Mouse (Mus musculus) gastrocnemius, adult 2 months (tissue): ENCODE measurements around the gene Sox6. TPM values are rescaled to one million over a fixed set of nuclear protein-coding genes. Genes with fewer than 3 reads are reported as not detected.
"Not testable (repeated sequence)": the region's sequence is repeated elsewhere in the genome, so short reads cannot be mapped to it uniquely, and the experiment has no call there.

ENCODE experiments used
- DNase-seq: peaks from one replicate; pipeline ENCODE4 v3.0.0; 2022
- H3K27ac ChIP-seq: fragments of 200-600 bp; 2 replicates; pipeline ENCODE4 v1.8.1; 2022; ENCODE audit warnings: mild to moderate bottlenecking
- H3K4me3 ChIP-seq: fragments of 200-600 bp; 2 replicates; pipeline ENCODE4 v1.8.1; 2022; ENCODE audit warnings: mild to moderate bottlenecking, moderate library complexity
- CTCF ChIP-seq: fragments of 200-600 bp; IDR thresholded peaks from 2 replicates; pipeline ENCODE4 v1.8.1; 2022; ENCODE audit warnings: antibody characterized with exemption, mild to moderate bottlenecking, moderate library complexity
- intact Hi-C: fragments of 180-260 bp; cut with DNase I; formaldehyde crosslinking; loops from one replicate; pipeline ENCODE4 v1.15.1; 2025
- total RNA-seq, 2 experiments: library from RNA; stranded (reverse); gene quantifications; 2 replicates each; pipeline ENCODE4 v1.2.3; 2021

The Sox6 gene
- total RNA-seq, 2 experiments from 2014 or later, result 186 to 189 TPM

- no peak for TF ChIP-seq CTCF
- no peak overlapping the region for H3K4me3 ChIP-seq
- DNase-seq, result no peak
- no peak overlapping the region for H3K27ac ChIP-seq
- intact Hi-C loops, result no loop called here
These were observed 412.6 kb downstream of the Sox6 start for GRCm38 (mm10) chr7:115625956-115626355.

- Histone ChIP-seq H3K27ac (peak overlapping the region; percentile 16), H3K4me3 (no peak overlapping the region)
- no peak for DNase-seq
- intact Hi-C loops, result no loop called here
- no peak for TF ChIP-seq CTCF
These were observed 413.6 kb downstream of the Sox6 start for GRCm38 (mm10) chr7:115624907-115625552.

DNA sequence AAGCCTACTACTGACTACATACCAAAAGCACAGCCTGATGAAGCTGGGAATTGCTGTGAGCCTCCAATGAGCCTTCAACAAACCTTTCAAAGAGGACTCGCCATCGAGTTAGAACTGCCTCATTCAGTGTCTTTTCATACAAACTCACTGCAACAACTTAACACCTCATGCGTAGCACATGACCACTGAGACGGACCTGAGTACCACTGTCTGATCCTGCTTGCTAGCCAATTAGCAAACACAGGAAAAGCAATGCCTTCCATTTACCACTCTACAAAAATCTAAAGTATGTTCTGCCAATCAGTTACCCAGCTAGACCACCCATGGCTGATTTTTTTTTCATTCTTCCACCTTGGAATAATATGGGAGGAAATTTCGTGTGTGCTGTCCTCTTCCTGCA, 414.1 kb downstream of the Sox6 start:
- intact Hi-C loops, result no loop called here
- no peak for DNase-seq
- H3K4me3 ChIP-seq, result no peak overlapping the region
- no peak for TF ChIP-seq CTCF
- peak overlapping the region; percentile 16 for H3K27ac ChIP-seq

DNA sequence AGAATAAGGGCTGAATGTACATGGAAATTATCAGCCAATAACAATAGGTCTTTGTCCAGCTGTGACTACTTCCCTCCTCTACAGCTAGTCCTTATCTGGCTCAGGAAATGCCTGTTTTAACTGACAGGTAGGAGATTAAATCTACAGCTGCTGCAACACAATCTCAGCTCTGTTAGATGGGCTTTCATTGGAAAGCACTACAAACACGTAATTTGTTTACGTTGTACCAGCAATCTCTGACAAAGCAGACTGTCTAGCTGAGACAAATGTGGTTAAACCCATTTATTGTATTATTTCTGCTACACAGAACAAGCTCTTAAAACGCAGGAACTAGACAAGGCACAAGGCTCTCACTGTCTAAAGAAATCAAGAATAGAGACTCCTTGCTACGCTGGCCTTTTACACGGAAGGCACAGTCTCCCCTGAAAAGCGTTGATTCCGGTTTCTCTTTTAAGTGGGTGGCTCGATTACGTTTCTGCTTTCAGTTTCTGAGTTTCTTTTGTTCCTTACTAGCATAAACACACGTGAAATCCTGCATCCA, 422.8 kb downstream of the Sox6 start:
- intact Hi-C loops, result no loop called here
- peak overlapping the region; percentile 58 for H3K4me3 ChIP-seq
- DNase-seq, result no peak
- no peak for TF ChIP-seq CTCF
- H3K27ac ChIP-seq, result peak overlapping the region; percentile 68

- no peak for DNase-seq
- Histone ChIP-seq H3K27ac (no peak overlapping the region), H3K4me3 (no peak overlapping the region)
- intact Hi-C loops, result no loop called here
- no peak for TF ChIP-seq CTCF
These were observed 431.1 kb downstream of the Sox6 start for GRCm38 (mm10) chr7:115607485-115607884.

GRCm38 (mm10) chr7:115606125-115606524, 432.5 kb downstream of the Sox6 start:
- intact Hi-C loops, H3K4me3 ChIP-seq, H3K27ac ChIP-seq, DNase-seq: not testable (repeated sequence)

GRCm38 (mm10) chr7:115604883-115605282, 433.7 kb downstream of the Sox6 start:
- TF ChIP-seq CTCF, result no peak
- no peak overlapping the region for H3K27ac ChIP-seq
- intact Hi-C loops, result no loop called here
- no peak overlapping the region for H3K4me3 ChIP-seq
- DNase-seq, result no peak

DNA sequence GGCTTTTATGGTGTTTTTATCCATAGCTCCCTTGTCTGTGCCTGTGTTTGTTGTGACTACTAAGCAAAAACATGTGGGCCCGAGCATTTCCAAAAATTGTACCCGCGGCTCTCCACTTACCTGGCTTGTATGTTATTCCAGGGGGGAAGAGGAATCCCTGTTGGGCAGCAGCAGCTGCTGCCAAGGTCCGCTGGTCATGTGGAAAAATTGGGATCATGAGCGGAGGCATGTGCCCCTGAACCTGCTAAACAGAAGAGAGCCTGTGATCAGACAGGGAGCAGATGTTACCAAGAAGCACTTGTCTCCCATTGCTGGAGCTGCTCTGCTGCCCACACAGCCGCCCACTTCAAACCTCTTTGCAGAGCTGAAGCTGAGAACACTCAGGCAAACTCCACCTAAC, 441.2 kb downstream of the Sox6 start:
- no peak overlapping the region for H3K4me3 ChIP-seq
- peak overlapping the region; percentile 51 for H3K27ac ChIP-seq

GRCm38 (mm10) chr7:115580461-115580860, 458.1 kb downstream of the Sox6 start:
- no peak for TF ChIP-seq CTCF
- intact Hi-C loops, result no loop called here
- H3K27ac ChIP-seq, result no peak overlapping the region
- no peak for DNase-seq
- H3K4me3 ChIP-seq, result no peak overlapping the region

More for the DNA sequence above, 441.2 kb downstream of the Sox6 start:
- intact Hi-C loops, result no loop called here
- no peak for TF ChIP-seq CTCF
- DNase-seq, result no peak

DNA sequence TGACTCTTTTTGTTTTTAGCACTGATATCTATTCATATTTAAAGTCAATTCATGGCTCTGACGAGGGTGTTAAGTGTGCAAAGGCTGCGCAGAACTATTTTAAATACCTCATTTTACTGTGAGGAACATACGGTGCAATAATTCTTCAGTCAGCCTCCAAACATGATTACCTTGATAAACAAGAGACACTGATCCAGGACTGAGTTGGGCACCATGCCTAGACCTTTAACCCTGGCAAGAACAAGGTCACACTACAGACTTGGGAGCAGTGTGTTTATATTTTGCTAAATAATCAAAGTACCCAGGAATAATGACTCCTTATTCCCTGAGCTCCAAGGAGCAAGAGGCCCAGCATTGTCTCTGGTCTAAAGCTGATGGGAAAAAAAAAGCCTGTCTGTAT, 458.8 kb downstream of the Sox6 start:
- intact Hi-C loops, result no loop called here
- DNase-seq, result no peak
- no peak for TF ChIP-seq CTCF
- no peak overlapping the region for H3K27ac ChIP-seq
- H3K4me3 ChIP-seq, result no peak overlapping the region

DNA sequence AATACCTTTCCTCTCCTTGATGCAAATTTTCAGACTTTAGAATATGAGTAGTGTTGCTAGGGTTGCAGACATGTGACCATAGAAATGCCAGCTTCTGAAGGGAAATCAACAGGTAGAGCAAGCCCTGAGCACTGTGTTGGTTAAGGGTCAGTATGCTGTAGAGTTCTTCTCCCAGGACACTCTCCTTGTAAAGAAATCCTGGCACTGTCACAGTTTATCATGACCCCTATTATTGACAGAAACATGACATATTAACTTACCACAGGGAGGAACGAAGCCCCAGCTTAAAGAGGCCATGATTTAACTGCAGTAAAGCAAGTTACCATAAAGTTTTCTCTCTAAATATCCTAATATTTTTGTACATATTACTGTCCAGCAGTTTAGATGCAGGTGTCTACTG, 462.2 kb downstream of the Sox6 start:
- no peak for TF ChIP-seq CTCF

GRCm38 (mm10) chr7:115574834-115575233, 463.8 kb downstream of the Sox6 start:
- H3K4me3 ChIP-seq, result no peak overlapping the region
- no peak overlapping the region for H3K27ac ChIP-seq
- intact Hi-C loops, result no loop called here
- DNase-seq, result no peak
- TF ChIP-seq CTCF, result no peak

More for the DNA sequence above, 462.2 kb downstream of the Sox6 start:
- no peak overlapping the region for H3K4me3 ChIP-seq
- H3K27ac ChIP-seq, result peak overlapping the region; percentile 43
- intact Hi-C loops, result no loop called here
- no peak for DNase-seq

GRCm38 (mm10) chr7:115568821-115569240, 469.8 kb downstream of the Sox6 start:
- H3K27ac ChIP-seq, result peak overlapping the region; percentile 91
- peak; percentile 64 for DNase-seq
- no peak for TF ChIP-seq CTCF
- peak overlapping the region; percentile 64 for H3K4me3 ChIP-seq
- intact Hi-C loops, result no loop called here

DNA sequence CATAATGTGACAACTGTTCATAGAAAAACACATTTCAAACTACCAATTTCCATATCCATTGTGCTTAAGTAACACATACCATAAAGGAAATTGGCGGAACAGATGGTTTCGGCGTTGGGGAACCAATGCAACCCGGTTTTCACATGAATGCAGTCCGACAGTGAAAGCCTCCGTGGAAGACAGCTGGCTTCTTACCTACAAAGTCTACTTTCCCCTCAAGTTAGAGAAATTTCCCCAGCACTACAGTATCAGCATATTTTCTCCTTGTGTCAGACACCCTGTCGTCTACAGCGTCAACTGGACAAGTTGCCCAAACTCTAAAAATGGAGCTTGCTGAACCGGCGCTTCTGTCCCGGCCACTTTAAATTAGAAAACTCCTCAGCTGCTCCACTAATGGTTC, 470.3 kb downstream of the Sox6 start:
- peak overlapping the region; percentile 91 for H3K27ac ChIP-seq
- DNase-seq, result peak; percentile 66

More for the DNA sequence above, 470.3 kb downstream of the Sox6 start:
- no peak for TF ChIP-seq CTCF
- intact Hi-C loops, result no loop called here
- peak overlapping the region; percentile 64 for H3K4me3 ChIP-seq
